8 mouse cellular contexts compared by ENCODE assay signal in the genomic region with DNA sequence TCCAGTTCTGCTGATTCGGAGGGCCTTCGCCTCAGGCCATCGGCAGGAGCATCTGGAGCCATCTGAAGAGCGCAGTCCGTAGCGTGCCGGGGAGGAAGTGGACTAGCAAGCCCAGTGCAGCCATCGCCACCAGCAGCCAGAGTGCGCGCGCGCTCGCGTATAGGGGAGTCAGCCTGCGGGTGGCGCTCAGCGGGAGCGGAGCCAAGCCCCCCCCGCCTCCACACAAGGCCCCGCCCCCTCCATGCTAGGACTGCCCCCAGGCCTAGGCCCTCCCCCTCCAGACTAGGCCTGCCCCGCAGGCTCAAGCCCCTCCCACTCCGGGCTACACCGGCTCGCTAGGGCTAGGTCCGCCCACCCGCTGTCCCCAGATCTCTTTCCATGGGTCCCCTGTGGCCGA. TPM values are rescaled to one million over a fixed set of nuclear protein-coding genes. Genes with fewer than 3 reads are reported as not detected.
DNase-seq lines count a peak whose midpoint lies in the region; ATAC-seq and TF ChIP-seq lines count a peak whose summit lies in the region.

No protein-coding gene starts in this region.

- peaks cover 63% of the 10 kb centered on the region for H3K27me3 ChIP-seq in heart, embryonic 13.5 days (replicated peaks)
- H3K27me3 ChIP-seq in kidney, postnatal 0 days (ENCODE audit: insufficient read depth, low read length): no peaks in the 10 kb centered on the region
- H3K27me3 ChIP-seq in liver, embryonic 16.5 days (ENCODE audit: control insufficient read depth, insufficient read depth, low read depth, low read length): peaks cover 2% of the 10 kb centered on the region; the same call in 1 of the 2 replicates
- H3K27me3 ChIP-seq in neural tube, embryonic 11.5 days (ENCODE audit: control insufficient read depth, insufficient read depth, low read length): peaks cover 16% of the 10 kb centered on the region
- peaks cover 16% of the 10 kb centered on the region; the same call in 1 of the 2 replicates for H3K27me3 ChIP-seq in stomach, embryonic 15.5 days (replicated peaks)

- peak overlapping the region; percentile 95 for H3K4me2 ChIP-seq in heart, embryonic 13.5 days
- H3K4me2 ChIP-seq in kidney, postnatal 0 days (ENCODE audit: low read length): peak overlapping the region; percentile 85
- H3K4me2 ChIP-seq in liver, embryonic 16.5 days (ENCODE audit: low read depth, low read length): peak overlapping the region; percentile 97
- H3K4me2 ChIP-seq in neural tube, embryonic 11.5 days (ENCODE audit: low read depth): peak overlapping the region; percentile 83
- H3K4me2 ChIP-seq in stomach, embryonic 15.5 days: peak overlapping the region; percentile 92

- peak overlapping the region; percentile 69 for H3K4me3 ChIP-seq in heart, embryonic 13.5 days
- peak overlapping the region; percentile 59 for H3K4me3 ChIP-seq in kidney, postnatal 0 days (replicated peaks; ENCODE audit: low read depth, low read length)
- H3K4me3 ChIP-seq in liver, embryonic 16.5 days (ENCODE audit: low read depth, low read length): peak overlapping the region; percentile 69
- peak overlapping the region; percentile 42 for H3K4me3 ChIP-seq in neural tube, embryonic 11.5 days (ENCODE audit: low read depth, low read length)
- peak overlapping the region; percentile 52 for H3K4me3 ChIP-seq in stomach, embryonic 15.5 days (replicated peaks)

- H3K36me3 ChIP-seq in heart, embryonic 13.5 days: peaks cover 37% of the 10 kb centered on the region
- peaks cover 31% of the 10 kb centered on the region for H3K36me3 ChIP-seq in kidney, postnatal 0 days (ENCODE audit: insufficient read depth, low read length)
- peaks cover 32% of the 10 kb centered on the region for H3K36me3 ChIP-seq in liver, embryonic 16.5 days (ENCODE audit: control insufficient read depth, insufficient read depth)
- H3K36me3 ChIP-seq in neural tube, embryonic 11.5 days (ENCODE audit: control insufficient read depth, insufficient read depth, low read length): peaks cover 4% of the 10 kb centered on the region; the same call in 1 of the 2 replicates
- peaks cover 25% of the 10 kb centered on the region for H3K36me3 ChIP-seq in stomach, embryonic 15.5 days

- peak; percentile 59 for TF ChIP-seq CTCF in kidney, postnatal 0 days (IDR thresholded peaks at IDR 0.05; ENCODE audit: low read depth)

- H3K9ac ChIP-seq in heart, embryonic 13.5 days: peak overlapping the region; percentile 79
- peak overlapping the region; percentile 65 for H3K9ac ChIP-seq in kidney, postnatal 0 days (ENCODE audit: low read depth, low read length)
- peak overlapping the region; percentile 61 for H3K9ac ChIP-seq in liver, embryonic 16.5 days (ENCODE audit: low read depth, low read length)
- H3K9ac ChIP-seq in neural tube, embryonic 11.5 days (ENCODE audit: low read length): peak overlapping the region; percentile 20
- H3K9ac ChIP-seq in stomach, embryonic 15.5 days: 0 out of 2 replicates have a peak overlapping the region, but pooled peaks have one; percentile 8

- H3K27ac ChIP-seq in heart, embryonic 13.5 days (replicated peaks): no peak overlapping the region
- no peak overlapping the region for H3K27ac ChIP-seq in kidney, postnatal 0 days
- no peak overlapping the region for H3K27ac ChIP-seq in liver, embryonic 16.5 days (ENCODE audit: low read length)
- H3K27ac ChIP-seq in neural tube, embryonic 11.5 days (ENCODE audit: low read depth, low read length): no peak overlapping the region
- H3K27ac ChIP-seq in stomach, embryonic 15.5 days: peak overlapping the region; percentile 5

- WGBS in heart, embryonic 13.5 days: under 1% methylated on average over 27 of the region's 27 CpGs
- WGBS in kidney, postnatal 0 days: 1% methylated on average over 20 of the region's 27 CpGs
- 1% methylated on average over 26 of the region's 27 CpGs for WGBS in liver, embryonic 16.5 days (ENCODE audit: insufficient replicate concordance)
- under 1% methylated on average over 25 of the region's 27 CpGs for WGBS in neural tube, embryonic 11.5 days
- WGBS in stomach, embryonic 15.5 days: under 1% methylated on average over 26 of the region's 27 CpGs

- no peaks in the 10 kb centered on the region for H3K9me3 ChIP-seq in heart, embryonic 13.5 days
- H3K9me3 ChIP-seq in kidney, postnatal 0 days (replicated peaks; ENCODE audit: low read length): no peaks in the 10 kb centered on the region
- no peaks in the 10 kb centered on the region for H3K9me3 ChIP-seq in liver, embryonic 16.5 days (replicated peaks; ENCODE audit: control insufficient read depth, low read length)
- no peaks in the 10 kb centered on the region for H3K9me3 ChIP-seq in neural tube, embryonic 11.5 days (ENCODE audit: control insufficient read depth, low read length)
- H3K9me3 ChIP-seq in stomach, embryonic 15.5 days: no peaks in the 10 kb centered on the region

- peak; percentile 54 for DNase-seq in brain, embryonic 18.5 days (ENCODE audit: low read depth, low spot score)
- DNase-seq in kidney, postnatal 0 days (ENCODE audit: low spot score): peak; percentile 96
- DNase-seq in neural tube, embryonic 11.5 days (ENCODE audit: low spot score): peak; percentile 88

- peaks cover 27% of the 10 kb centered on the region for H3K4me1 ChIP-seq in heart, embryonic 13.5 days
- peaks cover 12% of the 10 kb centered on the region; the same call in 1 of the 2 replicates for H3K4me1 ChIP-seq in kidney, postnatal 0 days (replicated peaks; ENCODE audit: insufficient read depth, low read length)
- H3K4me1 ChIP-seq in liver, embryonic 16.5 days (ENCODE audit: control insufficient read depth, low read depth, low read length): peaks cover 32% of the 10 kb centered on the region
- 0 out of 2 replicates have a peak, but pooled peaks cover 2% of the 10 kb centered on the region for H3K4me1 ChIP-seq in neural tube, embryonic 11.5 days (ENCODE audit: control insufficient read depth, insufficient read depth, low read length)
- peaks cover 13% of the 10 kb centered on the region for H3K4me1 ChIP-seq in stomach, embryonic 15.5 days

- peak; percentile 93 for ATAC-seq in CD4-positive, CD25-positive, alpha-beta regulatory T cell, adult 4 months
- ATAC-seq in erythroid progenitor cell, adult 5-6 weeks (replicated peaks; ENCODE audit: low FRiP score, poor library complexity, severe bottlenecking): peak; percentile 79
- ATAC-seq in heart, embryonic 13.5 days (ENCODE audit: extremely low read depth, insufficient number of reproducible peaks, low FRiP score, low TSS enrichment): peak; percentile 93
- ATAC-seq in kidney, postnatal 0 days (replicated peaks; ENCODE audit: low FRiP score, low read depth): peak; percentile 92
- peak; percentile 93 for ATAC-seq in liver, embryonic 16.5 days (ENCODE audit: low read depth)
- peak; percentile 88 for ATAC-seq in neural tube, embryonic 11.5 days (ENCODE audit: insufficient read depth, low FRiP score, low TSS enrichment)
- peak; percentile 93 for ATAC-seq in stomach, embryonic 15.5 days (ENCODE audit: insufficient read depth, low FRiP score, low read depth)

RNA-seq across cellular contexts. Expression of a gene that starts 1.9 kb away (rescaled TPM):
- not detected for polyA plus RNA-seq in CD4-positive, CD25-positive, alpha-beta regulatory T cell, adult 4 months (2017; shearing (Covaris generic))
- total RNA-seq in erythroid progenitor cell, adult 5-6 weeks (2015; ENCODE audit: low replicate concordance): 3.2 TPM in 1 of 2 replicates, not detected in the other
- total RNA-seq in erythroid progenitor cell, adult 5-6 weeks (2017; ENCODE audit: low replicate concordance): 0.77 TPM in 1 of 2 replicates, not detected in the other
- polyA plus RNA-seq in heart, embryonic 13.5 days (2015; fragmentation: Nextera tagmentation; extraction: Ambion mirVana): 1.1 and 2.9 TPM in 2 replicates
- polyA plus RNA-seq in kidney, postnatal 0 days (2015; fragmentation: Nextera tagmentation; extraction: Ambion mirVana): 8.5 and 9.6 TPM in 2 replicates
- polyA plus RNA-seq in liver, embryonic 16.5 days (2015; fragmentation: Nextera tagmentation; extraction: Ambion mirVana): 0.50 and 0.61 TPM in 2 replicates
- 0.64 and 1.2 TPM in 2 replicates for polyA plus RNA-seq in neural tube, embryonic 11.5 days (2014; fragmentation: Nextera tagmentation; extraction: Ambion mirVana)
- 3.7 and 4.5 TPM in 2 replicates for polyA plus RNA-seq in stomach, embryonic 15.5 days (2015; fragmentation: Nextera tagmentation; extraction: Ambion mirVana)

RNA-seq across cellular contexts. Expression of a gene that starts 25.8 kb away (rescaled TPM):
- polyA plus RNA-seq in CD4-positive, CD25-positive, alpha-beta regulatory T cell, adult 4 months (2017; shearing (Covaris generic)): 1 to 10 TPM; 1.1 to 1.7 TPM
- total RNA-seq in erythroid progenitor cell, adult 5-6 weeks (2015; ENCODE audit: low replicate concordance): 26.8 and 48.7 TPM in 2 replicates
- 38.2 and 40.9 TPM in 2 replicates for total RNA-seq in erythroid progenitor cell, adult 5-6 weeks (2017; ENCODE audit: low replicate concordance)
- polyA plus RNA-seq in heart, embryonic 13.5 days (2015; fragmentation: Nextera tagmentation; extraction: Ambion mirVana): 22.2 and 25.2 TPM in 2 replicates
- 53.4 and 62.1 TPM in 2 replicates for polyA plus RNA-seq in kidney, postnatal 0 days (2015; fragmentation: Nextera tagmentation; extraction: Ambion mirVana)
- 2.2 and 3.1 TPM in 2 replicates for polyA plus RNA-seq in liver, embryonic 16.5 days (2015; fragmentation: Nextera tagmentation; extraction: Ambion mirVana)
- 23.2 and 25.1 TPM in 2 replicates for polyA plus RNA-seq in neural tube, embryonic 11.5 days (2014; fragmentation: Nextera tagmentation; extraction: Ambion mirVana)
- polyA plus RNA-seq in stomach, embryonic 15.5 days (2015; fragmentation: Nextera tagmentation; extraction: Ambion mirVana): 29.1 and 29.7 TPM in 2 replicates

RNA-seq across cellular contexts. Expression of a gene that starts 25.9 kb away (rescaled TPM):
- polyA plus RNA-seq in CD4-positive, CD25-positive, alpha-beta regulatory T cell, adult 4 months (2017; shearing (Covaris generic)): 10 to 100 TPM; 74.8 to 88.4 TPM
- 28.5 and 36.4 TPM in 2 replicates for total RNA-seq in erythroid progenitor cell, adult 5-6 weeks (2015; ENCODE audit: low replicate concordance)
- 179 and 213 TPM in 2 replicates for total RNA-seq in erythroid progenitor cell, adult 5-6 weeks (2017; ENCODE audit: low replicate concordance)
- 265 and 277 TPM in 2 replicates for polyA plus RNA-seq in heart, embryonic 13.5 days (2015; fragmentation: Nextera tagmentation; extraction: Ambion mirVana)
- polyA plus RNA-seq in kidney, postnatal 0 days (2015; fragmentation: Nextera tagmentation; extraction: Ambion mirVana): 326 and 333 TPM in 2 replicates
- 165 and 182 TPM in 2 replicates for polyA plus RNA-seq in liver, embryonic 16.5 days (2015; fragmentation: Nextera tagmentation; extraction: Ambion mirVana)
- 185 and 210 TPM in 2 replicates for polyA plus RNA-seq in neural tube, embryonic 11.5 days (2014; fragmentation: Nextera tagmentation; extraction: Ambion mirVana)
- polyA plus RNA-seq in stomach, embryonic 15.5 days (2015; fragmentation: Nextera tagmentation; extraction: Ambion mirVana): 224 and 229 TPM in 2 replicates

RNA-seq across cellular contexts. Expression of a gene that starts 55.6 kb away (rescaled TPM):
- 1 to 10 TPM; 3.9 to 6.4 TPM for polyA plus RNA-seq in CD4-positive, CD25-positive, alpha-beta regulatory T cell, adult 4 months (2017; shearing (Covaris generic))
- total RNA-seq in erythroid progenitor cell, adult 5-6 weeks (2015; ENCODE audit: low replicate concordance): 8.0 and 9.0 TPM in 2 replicates
- 4.5 and 5.1 TPM in 2 replicates for total RNA-seq in erythroid progenitor cell, adult 5-6 weeks (2017; ENCODE audit: low replicate concordance)
- 2.5 and 2.7 TPM in 2 replicates for polyA plus RNA-seq in heart, embryonic 13.5 days (2015; fragmentation: Nextera tagmentation; extraction: Ambion mirVana)
- polyA plus RNA-seq in kidney, postnatal 0 days (2015; fragmentation: Nextera tagmentation; extraction: Ambion mirVana): 5.0 and 6.0 TPM in 2 replicates
- polyA plus RNA-seq in liver, embryonic 16.5 days (2015; fragmentation: Nextera tagmentation; extraction: Ambion mirVana): 1.3 and 1.5 TPM in 2 replicates
- polyA plus RNA-seq in neural tube, embryonic 11.5 days (2014; fragmentation: Nextera tagmentation; extraction: Ambion mirVana): 10.7 and 11.1 TPM in 2 replicates
- 5.0 and 5.4 TPM in 2 replicates for polyA plus RNA-seq in stomach, embryonic 15.5 days (2015; fragmentation: Nextera tagmentation; extraction: Ambion mirVana)

Comparison
In these comparisons a context has a peak if more than half of its experiments do, and no peak if none do; other contexts are left out.
1. H3K9ac ChIP-seq: peak in every context shown above with its lines; median percentile 79 in heart, embryonic 13.5 days; 65 in kidney, postnatal 0 days; 61 in liver, embryonic 16.5 days; 20 in neural tube, embryonic 11.5 days; 8 in stomach, embryonic 15.5 days.